Mouse (Mus musculus): ENCODE data around the gene Ppp5c.

- peak; percentile 90 for TF ChIP-seq CTCF (IDR thresholded peaks at IDR 0.05; ENCODE audit: extremely low read depth, insufficient read depth, insufficient read length, insufficient replicate concordance)
- TF ChIP-seq POLR2A (IDR thresholded peaks at IDR 0.05; ENCODE audit: low read depth, low read length): no peak
Measured at GRCm38 (mm10) chr7:17050933-17051594, 23.3 kb upstream of the Ppp5c start.
